Mouse (Mus musculus): ENCODE data around the gene Rtkn2.

The Rtkn2 gene

GRCm38 (mm10) chr10:67979401-67980157 lies at the start of gene Rtkn2:
Rtkn2 (plus strand) TSS chr10:67979570.
- DNase-seq, result peak; percentile 69

- DNase-seq, result no peak
These were observed 48.0 kb upstream of the Rtkn2 start for GRCm38 (mm10) chr10:67931328-67931727.

GRCm38 (mm10) chr10:67932780-67933179 lies 46.6 kb upstream of the Rtkn2 start:
- DNase-seq, result no peak

- no peak for DNase-seq
These were observed 42.4 kb upstream of the Rtkn2 start for GRCm38 (mm10) chr10:67936944-67937343.

GRCm38 (mm10) chr10:67937775-67938174 lies 41.6 kb upstream of the Rtkn2 start:
- DNase-seq, result no peak

- no peak for DNase-seq
These were observed 39.8 kb upstream of the Rtkn2 start for GRCm38 (mm10) chr10:67939546-67939945.

GRCm38 (mm10) chr10:67943513-67943912 lies 35.9 kb upstream of the Rtkn2 start:
- DNase-seq, result no peak

GRCm38 (mm10) chr10:67950059-67950748 lies 29.2 kb upstream of the Rtkn2 start:
- no peak for DNase-seq

GRCm38 (mm10) chr10:67951690-67952089 lies 27.7 kb upstream of the Rtkn2 start:
- no peak for DNase-seq

GRCm38 (mm10) chr10:67955982-67956381 lies 23.4 kb upstream of the Rtkn2 start:
- no peak for DNase-seq

GRCm38 (mm10) chr10:67959982-67960381 lies 19.4 kb upstream of the Rtkn2 start:
- DNase-seq, result no peak

- DNase-seq, result no peak
These were observed 16.9 kb upstream of the Rtkn2 start for GRCm38 (mm10) chr10:67962496-67962895.

GRCm38 (mm10) chr10:67964060-67964459 lies 15.3 kb upstream of the Rtkn2 start:
- no peak for DNase-seq

- no peak for DNase-seq
These were observed 14.0 kb upstream of the Rtkn2 start for GRCm38 (mm10) chr10:67965251-67965986.

GRCm38 (mm10) chr10:67966102-67966501 lies 13.3 kb upstream of the Rtkn2 start:
- no peak for DNase-seq

- no peak for DNase-seq
These were observed 12.4 kb upstream of the Rtkn2 start for GRCm38 (mm10) chr10:67966983-67967382.

GRCm38 (mm10) chr10:67971166-67971796 lies 8.1 kb upstream of the Rtkn2 start:
- DNase-seq, result no peak

GRCm38 (mm10) chr10:67977271-67977670 lies 2.1 kb upstream of the Rtkn2 start:
- DNase-seq, result no peak

GRCm38 (mm10) chr10:67983776-67984175 lies 4.4 kb downstream of the Rtkn2 start:
- no peak for DNase-seq

GRCm38 (mm10) chr10:67984271-67984943 lies 5.0 kb downstream of the Rtkn2 start:
- DNase-seq, result peak; percentile 41

- no peak for DNase-seq
These were observed 5.7 kb downstream of the Rtkn2 start for GRCm38 (mm10) chr10:67985100-67985499.

- DNase-seq, result no peak
These were observed 16.0 kb downstream of the Rtkn2 start for GRCm38 (mm10) chr10:67995356-67995755.

GRCm38 (mm10) chr10:67996171-67996570 lies 16.8 kb downstream of the Rtkn2 start:
- DNase-seq, result no peak
